Mouse (Mus musculus): ENCODE results near the gene Gpha2. TPM values are rescaled to one million over a fixed set of nuclear protein-coding genes. Genes with fewer than 3 reads are reported as not detected.

Gpha2 gene
- not detected in 2 replicates for polyA plus RNA-seq (2011; ENCODE audit: insufficient read length, low read depth, missing spikeins)

DNA sequence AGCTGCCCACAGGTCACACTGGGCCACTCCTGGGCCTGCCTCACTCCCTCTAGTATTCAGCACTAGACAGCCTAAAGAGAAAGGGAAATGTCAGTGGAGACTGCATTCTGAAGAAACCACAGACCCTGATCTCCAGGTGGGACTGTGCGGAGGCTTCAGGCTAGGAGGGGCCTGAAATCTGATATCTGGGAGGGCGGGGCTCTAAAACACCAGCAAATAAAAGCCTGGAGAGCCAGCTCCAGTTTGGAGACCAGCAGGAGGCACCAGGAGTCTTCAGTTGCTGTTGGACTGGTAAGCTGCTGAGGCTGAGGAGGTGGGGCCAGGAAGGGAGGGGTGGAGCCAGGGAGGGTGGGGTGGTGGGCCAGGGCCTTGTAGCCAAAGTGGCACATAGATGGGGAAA is at the start of gene Gpha2:
Gene Gpha2, plus strand, starts transcription at position 246 of the 400 bp plus-strand sequence.
- no peak within 1 kb of the TSS for H3K4me3 ChIP-seq (ENCODE audit: insufficient read depth, low read length)
- H3K4me1 ChIP-seq (ENCODE audit: control insufficient read depth, insufficient read depth, low read length): no peaks in the 10 kb centered on the region
- no peak within 1 kb of the TSS for H3K27ac ChIP-seq (ENCODE audit: insufficient read depth, low read length)
- TF ChIP-seq CTCF (IDR thresholded peaks at IDR 0.05; ENCODE audit: borderline replicate concordance, insufficient read depth, low read length): no peak
- TF ChIP-seq POLR2A (IDR thresholded peaks at IDR 0.05; ENCODE audit: low read depth, low read length): no peak

GRCm38 (mm10) chr19:6178775-6179174 is 47.4 kb upstream of the Gpha2 start:
- no peak overlapping the region for H3K27ac ChIP-seq (ENCODE audit: insufficient read depth, low read length)
- TF ChIP-seq POLR2A (IDR thresholded peaks at IDR 0.05; ENCODE audit: low read depth, low read length): no peak
- no peak for TF ChIP-seq CTCF (IDR thresholded peaks at IDR 0.05; ENCODE audit: borderline replicate concordance, insufficient read depth, low read length)
- no peak overlapping the region for H3K4me3 ChIP-seq (ENCODE audit: insufficient read depth, low read length)
- H3K4me1 ChIP-seq (ENCODE audit: control insufficient read depth, insufficient read depth, low read length): no peaks in the 10 kb centered on the region

- TF ChIP-seq CTCF (IDR thresholded peaks at IDR 0.05; ENCODE audit: borderline replicate concordance, insufficient read depth, low read length): no peak
- no peak overlapping the region for H3K27ac ChIP-seq (ENCODE audit: insufficient read depth, low read length)
- no peaks in the 10 kb centered on the region for H3K4me1 ChIP-seq (ENCODE audit: control insufficient read depth, insufficient read depth, low read length)
- no peak overlapping the region for H3K4me3 ChIP-seq (ENCODE audit: insufficient read depth, low read length)
Measured at GRCm38 (mm10) chr19:6181629-6182028, 44.6 kb upstream of the Gpha2 start.

DNA sequence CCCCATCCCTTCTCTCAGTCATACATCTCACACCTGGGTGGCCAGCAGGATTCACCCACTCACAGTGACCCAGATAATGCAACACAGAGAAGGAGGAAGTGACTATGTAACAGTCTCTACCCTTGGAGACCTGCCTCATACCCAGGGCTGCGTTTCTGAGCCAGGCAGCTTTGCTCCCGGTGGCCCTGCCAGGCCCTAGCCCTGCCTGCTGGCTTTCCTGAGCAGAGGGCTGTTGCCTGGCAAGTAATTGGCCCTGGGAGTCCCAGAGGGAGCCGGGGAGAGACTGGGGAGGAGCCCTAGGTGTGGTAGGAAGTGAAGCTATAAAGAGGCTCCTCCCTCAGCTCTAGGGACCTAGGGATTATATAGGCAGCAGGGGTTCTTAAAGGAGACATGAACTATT is 43.6 kb upstream of the Gpha2 start:
- H3K4me3 ChIP-seq (ENCODE audit: insufficient read depth, low read length): no peak overlapping the region
- no peak overlapping the region for H3K27ac ChIP-seq (ENCODE audit: insufficient read depth, low read length)
- no peak for TF ChIP-seq CTCF (IDR thresholded peaks at IDR 0.05; ENCODE audit: borderline replicate concordance, insufficient read depth, low read length)
- no peak for TF ChIP-seq POLR2A (IDR thresholded peaks at IDR 0.05; ENCODE audit: low read depth, low read length)
- no peaks in the 10 kb centered on the region for H3K4me1 ChIP-seq (ENCODE audit: control insufficient read depth, insufficient read depth, low read length)

GRCm38 (mm10) chr19:6184131-6184530 is 42.0 kb upstream of the Gpha2 start, which contains the start of gene Majin:
Gene Majin (plus strand): TSS chr19:6184388.
- no peak within 1 kb of the TSS for H3K27ac ChIP-seq (ENCODE audit: insufficient read depth, low read length)

GRCm38 (mm10) chr19:6204265-6204664 is 21.9 kb upstream of the Gpha2 start:
- Histone ChIP-seq H3K27ac (ENCODE audit: insufficient read depth, low read length) (no peak overlapping the region), H3K4me3 (ENCODE audit: insufficient read depth, low read length) (no peak overlapping the region), H3K4me1 (ENCODE audit: control insufficient read depth, insufficient read depth, low read length) (no peaks in the 10 kb centered on the region)
- TF ChIP-seq CTCF (IDR thresholded peaks at IDR 0.05; ENCODE audit: borderline replicate concordance, insufficient read depth, low read length) (no peak), POLR2A (IDR thresholded peaks at IDR 0.05; ENCODE audit: low read depth, low read length) (no peak)

More at GRCm38 (mm10) chr19:6184131-6184530, 42.0 kb upstream of the Gpha2 start, which contains the start of gene Majin:
- TF ChIP-seq CTCF (IDR thresholded peaks at IDR 0.05; ENCODE audit: borderline replicate concordance, insufficient read depth, low read length) (no peak), POLR2A (IDR thresholded peaks at IDR 0.05; ENCODE audit: low read depth, low read length) (no peak)
- H3K4me1 ChIP-seq (ENCODE audit: control insufficient read depth, insufficient read depth, low read length): no peaks in the 10 kb centered on the region
- H3K4me3 ChIP-seq (ENCODE audit: insufficient read depth, low read length): no peak within 1 kb of the TSS

DNA sequence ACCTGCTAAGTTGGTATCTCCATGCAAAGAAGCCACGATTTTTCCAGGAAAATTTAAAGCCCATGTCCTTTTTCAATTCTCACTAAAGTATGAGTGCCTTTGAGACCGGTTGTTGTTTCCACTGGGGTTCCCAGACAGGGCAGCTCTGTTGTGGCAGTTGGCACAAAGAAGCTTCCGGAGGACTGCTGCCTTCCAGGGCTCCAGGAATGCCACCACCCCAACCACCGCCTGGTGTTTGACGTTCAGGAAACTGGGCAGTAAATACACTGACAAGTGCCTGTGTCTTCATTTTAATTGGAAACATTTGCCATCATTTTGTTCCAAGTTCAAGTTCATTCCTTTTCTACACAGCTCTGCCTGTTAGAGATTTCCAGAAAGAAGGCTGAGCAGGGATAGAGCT is 19.5 kb upstream of the Gpha2 start:
- no peak overlapping the region for H3K27ac ChIP-seq (ENCODE audit: insufficient read depth, low read length)
- H3K4me3 ChIP-seq (ENCODE audit: insufficient read depth, low read length): no peak overlapping the region

DNA sequence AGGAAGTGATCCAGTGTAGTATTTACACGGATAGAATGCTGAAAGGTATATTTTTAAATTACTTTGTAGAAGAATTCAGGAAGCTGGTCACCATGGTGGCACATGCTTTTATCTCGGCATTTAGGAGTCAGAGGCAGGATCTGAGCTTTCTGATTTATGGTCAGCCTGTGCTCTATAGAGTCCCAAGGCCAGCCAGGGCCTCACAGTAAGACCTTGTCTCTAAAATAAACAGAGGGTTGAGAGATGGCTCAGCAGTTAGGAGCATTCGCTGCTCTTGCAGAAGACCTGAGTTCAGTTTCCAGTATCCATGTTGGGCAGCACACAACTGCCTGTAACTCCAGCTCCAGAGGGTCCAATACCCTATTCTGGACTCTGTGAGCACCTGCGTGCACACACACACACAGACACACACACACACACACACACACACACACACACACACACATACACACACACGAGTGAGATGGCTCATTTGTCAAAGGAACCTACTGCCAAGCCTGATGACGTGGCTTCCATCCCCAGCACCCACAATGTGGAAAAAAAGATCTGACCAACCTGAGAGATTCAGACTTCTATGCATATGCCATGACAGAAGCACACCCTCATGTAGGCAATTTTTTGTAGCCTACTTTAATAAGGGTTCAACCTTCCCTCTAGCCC is 10.0 kb upstream of the Gpha2 start:
- Histone ChIP-seq H3K27ac (ENCODE audit: insufficient read depth, low read length) (no peak overlapping the region), H3K4me3 (ENCODE audit: insufficient read depth, low read length) (no peak overlapping the region), H3K4me1 (ENCODE audit: control insufficient read depth, insufficient read depth, low read length) (no peaks in the 10 kb centered on the region)
- no peak for TF ChIP-seq CTCF (IDR thresholded peaks at IDR 0.05; ENCODE audit: borderline replicate concordance, insufficient read depth, low read length)
- no peak for TF ChIP-seq POLR2A (IDR thresholded peaks at IDR 0.05; ENCODE audit: low read depth, low read length)

More for the DNA sequence above, 19.5 kb upstream of the Gpha2 start:
- H3K4me1 ChIP-seq (ENCODE audit: control insufficient read depth, insufficient read depth, low read length): no peaks in the 10 kb centered on the region
- no peak for TF ChIP-seq POLR2A (IDR thresholded peaks at IDR 0.05; ENCODE audit: low read depth, low read length)
- no peak for TF ChIP-seq CTCF (IDR thresholded peaks at IDR 0.05; ENCODE audit: borderline replicate concordance, insufficient read depth, low read length)

GRCm38 (mm10) chr19:6218606-6219005 is 7.6 kb upstream of the Gpha2 start:
- Histone ChIP-seq H3K27ac (ENCODE audit: insufficient read depth, low read length) (no peak overlapping the region), H3K4me1 (ENCODE audit: control insufficient read depth, insufficient read depth, low read length) (no peaks in the 10 kb centered on the region), H3K4me3 (ENCODE audit: insufficient read depth, low read length) (no peak overlapping the region)
- TF ChIP-seq POLR2A (IDR thresholded peaks at IDR 0.05; ENCODE audit: low read depth, low read length) (no peak), CTCF (IDR thresholded peaks at IDR 0.05; ENCODE audit: borderline replicate concordance, insufficient read depth, low read length) (no peak)

DNA sequence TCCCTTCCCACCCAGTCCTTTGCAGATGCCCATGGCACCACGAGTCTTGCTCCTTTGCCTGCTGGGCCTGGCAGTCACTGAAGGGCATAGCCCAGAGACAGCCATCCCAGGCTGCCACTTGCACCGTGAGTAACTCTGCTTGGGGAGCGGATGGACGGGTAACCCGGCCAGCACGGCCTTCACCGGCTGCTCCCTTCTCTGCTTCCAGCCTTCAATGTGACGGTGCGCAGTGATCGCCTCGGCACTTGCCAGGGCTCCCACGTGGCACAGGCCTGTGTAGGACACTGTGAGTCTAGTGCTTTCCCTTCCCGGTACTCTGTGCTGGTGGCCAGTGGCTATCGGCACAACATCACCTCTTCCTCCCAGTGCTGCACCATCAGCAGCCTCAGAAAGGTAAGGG is 583 bp downstream of the Gpha2 start:
- no peak overlapping the region for H3K27ac ChIP-seq (ENCODE audit: insufficient read depth, low read length)

More for the DNA sequence above, 583 bp downstream of the Gpha2 start:
- no peaks in the 10 kb centered on the region for H3K4me1 ChIP-seq (ENCODE audit: control insufficient read depth, insufficient read depth, low read length)
- no peak overlapping the region for H3K4me3 ChIP-seq (ENCODE audit: insufficient read depth, low read length)
- TF ChIP-seq POLR2A (IDR thresholded peaks at IDR 0.05; ENCODE audit: low read depth, low read length) (no peak), CTCF (IDR thresholded peaks at IDR 0.05; ENCODE audit: borderline replicate concordance, insufficient read depth, low read length) (no peak)

Measured in embryonic fibroblast, embryonic 13.5 days (primary cell).